Mouse (Mus musculus) forebrain, embryonic 10.5 days (tissue): ENCODE measurements around the gene Ralgps1. TPM values are rescaled to one million over a fixed set of nuclear protein-coding genes. Genes with fewer than 3 reads are reported as not detected.
"Not testable (repeated sequence)": the region's sequence is repeated elsewhere in the genome, so short reads cannot be mapped to it uniquely, and the experiment has no call there.

Experiments
- DNase-seq: peaks from one replicate; pipeline ENCODE4 v3.0.0-alpha.2; 2017; ENCODE audit warnings: low spot score; ENCODE audit errors: extremely low spot score
- H3K27ac ChIP-seq: fragments of 300-500 bp; sonication (generic); 2 replicates; pipeline ENCODE4 v1.5.1; 2016; ENCODE audit warnings: mild to moderate bottlenecking
- H3K27me3 ChIP-seq: fragments of 300-500 bp; sonication (generic); 2 replicates; pipeline ENCODE4 v1.6.1; 2016; ENCODE audit warnings: mild to moderate bottlenecking; ENCODE audit not compliant: poor library complexity, severe bottlenecking
- H3K36me3 ChIP-seq: fragments of 300-500 bp; sonication (generic); replicated peaks from 2 replicates; pipeline ENCODE4 v1.6.1; 2016; ENCODE audit warnings: mild to moderate bottlenecking, moderate library complexity
- H3K4me1 ChIP-seq: fragments of 300-500 bp; sonication (generic); 2 replicates; pipeline ENCODE4 v1.6.1; 2016
- H3K4me3 ChIP-seq: fragments of 300-500 bp; sonication (generic); 2 replicates; pipeline ENCODE4 v1.5.1; 2016; ENCODE audit warnings: mild to moderate bottlenecking, moderate library complexity
- H3K9me3 ChIP-seq: fragments of 300-500 bp; sonication (generic); 2 replicates; pipeline ENCODE4 v1.6.1; 2016; ENCODE audit warnings: mild to moderate bottlenecking, moderate library complexity
- WGBS: fragments of 180-500 bp; shearing (Covaris S2); methylation state at CpG from one replicate; pipeline ENCODE4 v1.1.7; 2016; 5-methylcytosine and 5-hydroxymethylcytosine counted together
- polyA plus RNA-seq: library from polyadenylated mRNA; unstranded; fragments of >200 nt; fragmentation: Nextera tagmentation; extraction: Ambion mirVana; gene quantifications from 2 replicates; pipeline ENCODE4 v1.2.1, GENCODE M21; 2016

The Ralgps1 gene
- polyA plus RNA-seq, 1 experiment from 2014 or later, result 6.9 TPM

DNA sequence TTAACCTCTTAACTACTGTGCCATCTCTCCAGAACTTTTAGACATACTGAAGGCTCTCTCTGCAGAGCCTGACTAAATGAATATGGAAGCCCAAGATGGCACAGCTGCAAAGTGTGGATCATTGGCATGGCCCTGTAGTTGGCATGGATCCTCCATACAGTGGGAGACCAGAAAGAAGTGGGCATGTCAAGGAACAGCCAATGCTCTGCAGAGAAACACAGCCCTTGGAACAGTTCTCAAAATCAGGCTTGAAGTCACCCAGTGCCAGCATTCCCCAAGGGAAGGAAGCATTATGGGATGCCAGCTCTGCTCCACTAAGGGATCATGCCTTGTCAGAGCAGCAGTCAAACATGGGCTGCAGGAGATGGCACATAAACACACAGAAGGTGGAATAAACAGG, 35.5 kb downstream of the Ralgps1 start:
- DNase-seq, result no peak
- Histone ChIP-seq H3K9me3 (peaks cover 6% of the 10 kb centered on the region; the same call in 1 of the 2 replicates), H3K4me3 (no peak overlapping the region), H3K4me1 (no peaks in the 10 kb centered on the region), H3K36me3 (peaks cover 20% of the 10 kb centered on the region), H3K27ac (no peak overlapping the region), H3K27me3 (no peaks in the 10 kb centered on the region)

DNA sequence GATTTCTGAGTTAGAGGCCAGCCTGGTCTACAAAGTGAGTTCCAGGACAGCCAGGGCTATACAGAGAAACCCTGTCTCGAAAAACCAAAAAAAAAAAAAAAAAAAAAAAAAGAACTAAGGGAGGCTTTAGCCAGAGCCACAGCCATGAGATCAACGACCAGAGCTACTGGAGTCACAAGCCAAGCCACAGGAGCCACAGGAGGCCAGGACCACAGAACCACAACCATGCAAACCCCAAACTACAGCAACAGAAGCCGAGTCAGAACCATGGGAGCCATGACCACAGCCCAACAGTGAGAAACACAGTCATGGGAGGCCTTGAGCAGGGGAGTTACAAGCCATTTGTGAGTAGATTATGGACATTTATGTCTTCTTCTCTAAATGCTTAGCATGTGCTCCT, 41.7 kb downstream of the Ralgps1 start:
- DNase-seq, result no peak
- no peaks in the 10 kb centered on the region for H3K9me3 ChIP-seq
- no peaks in the 10 kb centered on the region for H3K27me3 ChIP-seq
- H3K27ac ChIP-seq, result no peak overlapping the region
- H3K36me3 ChIP-seq, result 0 out of 2 replicates have a peak, but pooled peaks cover under 1% of the 10 kb centered on the region
- H3K4me1 ChIP-seq, result no peaks in the 10 kb centered on the region
- WGBS, result 89% methylated on average over 3 of the region's 3 CpGs
- H3K4me3 ChIP-seq, result no peak overlapping the region

DNA sequence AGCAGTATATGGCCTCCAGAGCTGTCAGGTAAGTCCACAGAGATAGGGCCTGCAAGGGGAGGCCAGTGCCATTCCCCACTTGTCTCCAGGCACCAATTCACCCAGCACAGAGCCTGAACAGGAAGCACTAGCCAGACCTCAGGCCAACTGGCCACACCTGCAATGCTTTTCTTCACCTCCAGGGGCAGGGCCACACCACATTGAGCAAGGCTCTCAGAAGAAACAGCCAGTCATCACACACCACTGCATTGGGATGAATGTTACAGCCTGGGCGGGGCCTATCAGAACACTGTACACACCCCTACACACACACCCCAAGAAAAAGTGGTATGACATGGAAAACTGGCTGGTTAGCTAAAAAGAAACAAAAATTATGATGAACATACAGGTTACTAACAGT, 42.3 kb downstream of the Ralgps1 start:
- DNase-seq, result peak; percentile 40
- Histone ChIP-seq H3K4me1 (peaks cover 4% of the 10 kb centered on the region; the same call in 1 of the 2 replicates), H3K9me3 (no peaks in the 10 kb centered on the region), H3K4me3 (no peak overlapping the region), H3K36me3 (0 out of 2 replicates have a peak, but pooled peaks cover 3% of the 10 kb centered on the region), H3K27me3 (no peaks in the 10 kb centered on the region), H3K27ac (no peak overlapping the region)
- 81% methylated on average over 1 of the region's 1 CpGs for WGBS

DNA sequence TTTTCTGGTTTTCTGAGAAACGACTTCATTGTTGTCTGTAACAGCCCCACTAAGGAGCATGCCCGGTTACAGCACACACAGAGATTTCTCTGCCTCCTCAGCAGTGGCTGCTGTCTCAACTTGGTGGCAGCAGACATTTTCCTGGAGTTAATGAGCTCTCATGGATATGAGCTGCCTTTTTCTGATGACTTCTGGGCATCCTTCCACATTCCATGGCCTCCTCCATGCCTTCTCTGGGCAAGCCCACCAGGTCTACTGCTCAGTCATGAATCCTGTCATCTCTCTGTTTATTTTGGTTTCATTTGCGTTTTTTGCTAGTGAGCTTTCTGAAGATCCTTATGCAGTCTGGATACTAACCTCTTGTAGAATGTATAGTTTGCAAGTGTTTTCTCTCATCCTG, 45.9 kb downstream of the Ralgps1 start:
- WGBS, result 86% methylated on average over 3 of the region's 3 CpGs
- peaks cover 19% of the 10 kb centered on the region; the same call in 1 of the 2 replicates for H3K4me1 ChIP-seq

DNA sequence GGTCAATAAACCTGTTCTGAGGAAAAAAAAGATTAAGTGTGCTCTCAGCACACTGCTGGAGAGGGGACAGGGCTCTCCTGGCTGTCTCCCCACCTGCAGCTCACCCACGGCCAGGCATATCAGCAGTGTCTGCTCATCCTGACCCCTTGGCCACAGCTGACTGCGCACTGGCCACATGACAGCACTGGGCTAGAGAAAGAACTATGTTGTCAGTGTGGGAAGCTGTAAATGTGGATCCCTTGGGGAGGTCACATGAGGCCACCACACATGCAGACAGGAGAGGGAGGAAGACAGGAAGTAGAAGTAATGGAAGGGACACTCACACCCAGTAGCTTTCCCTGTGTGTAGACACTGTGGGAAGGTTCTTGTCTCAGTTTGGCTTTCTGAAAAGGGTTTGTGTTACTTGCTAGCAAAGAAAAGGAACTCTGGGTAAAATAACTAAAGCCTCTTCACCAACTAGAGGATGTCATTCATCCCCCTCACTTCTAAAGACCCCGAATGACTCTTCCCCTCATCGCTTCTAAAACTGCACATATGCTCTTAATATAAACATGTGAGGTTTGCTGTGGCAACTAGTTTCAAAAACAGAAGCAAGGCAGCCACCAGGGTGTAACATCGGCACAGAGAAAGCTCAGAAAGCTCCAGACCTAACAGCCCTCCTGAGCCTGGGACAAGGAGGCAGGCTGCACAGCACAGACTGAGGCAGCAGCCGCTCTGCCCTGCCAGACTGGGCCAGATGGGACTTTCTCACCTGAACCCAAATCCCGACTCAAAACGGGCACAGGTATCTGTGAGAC, 47.3 kb downstream of the Ralgps1 start:
- Histone ChIP-seq H3K4me1 (peaks cover 19% of the 10 kb centered on the region; the same call in 1 of the 2 replicates), H3K9me3 (no peaks in the 10 kb centered on the region), H3K36me3 (peaks cover 8% of the 10 kb centered on the region; the same call in 1 of the 2 replicates), H3K4me3 (no peak overlapping the region), H3K27ac (no peak overlapping the region), H3K27me3 (no peaks in the 10 kb centered on the region)
- WGBS, result 80% methylated on average over 8 of the region's 8 CpGs
- no peak for DNase-seq

More for the DNA sequence above, 45.9 kb downstream of the Ralgps1 start:
- Histone ChIP-seq H3K4me3 (no peak overlapping the region), H3K9me3 (no peaks in the 10 kb centered on the region), H3K27ac (no peak overlapping the region), H3K36me3 (peaks cover 8% of the 10 kb centered on the region; the same call in 1 of the 2 replicates), H3K27me3 (no peaks in the 10 kb centered on the region)
- no peak for DNase-seq

DNA sequence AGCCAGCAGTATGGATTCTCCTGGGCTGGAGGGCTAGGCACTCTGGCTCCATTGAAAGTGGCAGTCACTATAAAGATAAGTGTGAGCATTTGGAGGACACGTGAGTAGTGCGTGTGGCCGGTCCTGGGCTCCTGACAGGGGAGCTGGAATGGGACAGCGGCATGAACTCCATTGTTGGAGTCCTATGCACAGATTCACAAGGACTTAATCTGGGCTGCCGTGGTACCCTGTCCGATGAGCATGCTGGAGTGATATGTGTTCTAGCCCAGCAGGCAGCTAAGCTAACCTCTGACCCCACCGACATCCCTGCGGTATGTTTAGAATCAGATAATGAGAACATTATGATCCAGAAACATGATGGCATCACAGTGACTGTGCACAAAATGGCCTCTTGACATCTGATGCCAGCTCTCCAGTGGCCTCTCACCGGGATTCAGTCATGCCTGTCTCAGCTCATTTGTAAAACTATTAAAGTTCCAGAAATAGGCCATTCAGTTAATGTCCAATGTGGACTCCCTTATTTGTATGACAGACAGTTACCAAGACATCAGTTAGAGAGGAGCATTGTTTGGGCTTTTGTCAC, 48.2 kb downstream of the Ralgps1 start:
- not testable (repeated sequence) for DNase-seq

DNA sequence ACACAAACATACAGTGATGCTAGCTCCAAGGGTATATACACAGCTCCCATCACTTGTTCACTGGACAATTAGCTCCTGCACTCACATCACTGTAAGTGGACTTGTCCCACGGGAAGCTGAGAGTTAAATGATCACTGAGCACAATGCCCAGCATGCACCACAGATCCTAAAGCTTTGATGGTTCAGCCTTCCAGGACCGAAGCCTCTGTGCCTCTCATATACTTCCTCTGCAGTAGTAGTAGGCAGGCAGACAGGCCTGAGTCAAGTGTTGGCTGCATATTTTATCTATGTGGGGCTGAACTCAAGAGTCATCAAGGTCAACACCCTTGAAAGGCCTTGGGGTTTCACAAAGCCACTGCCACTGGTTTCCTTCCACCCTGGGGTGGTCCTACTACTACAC, 49.6 kb downstream of the Ralgps1 start:
- WGBS, result 86% methylated on average over 2 of the region's 2 CpGs
- H3K36me3 ChIP-seq, result peaks cover 8% of the 10 kb centered on the region; the same call in 1 of the 2 replicates
- H3K4me3 ChIP-seq, result no peak overlapping the region
- H3K27ac ChIP-seq, result no peak overlapping the region
- H3K4me1 ChIP-seq, result peaks cover 27% of the 10 kb centered on the region
- H3K27me3 ChIP-seq, result no peaks in the 10 kb centered on the region
- DNase-seq, result no peak
- H3K9me3 ChIP-seq, result no peaks in the 10 kb centered on the region

More for the DNA sequence above, 48.2 kb downstream of the Ralgps1 start:
- not testable (repeated sequence) for H3K27ac ChIP-seq, H3K27me3 ChIP-seq, H3K4me3 ChIP-seq, H3K36me3 ChIP-seq, H3K9me3 ChIP-seq
- H3K4me1 ChIP-seq, result peaks cover 19% of the 10 kb centered on the region; the same call in 1 of the 2 replicates
- 78% methylated on average over 9 of the region's 9 CpGs for WGBS

DNA sequence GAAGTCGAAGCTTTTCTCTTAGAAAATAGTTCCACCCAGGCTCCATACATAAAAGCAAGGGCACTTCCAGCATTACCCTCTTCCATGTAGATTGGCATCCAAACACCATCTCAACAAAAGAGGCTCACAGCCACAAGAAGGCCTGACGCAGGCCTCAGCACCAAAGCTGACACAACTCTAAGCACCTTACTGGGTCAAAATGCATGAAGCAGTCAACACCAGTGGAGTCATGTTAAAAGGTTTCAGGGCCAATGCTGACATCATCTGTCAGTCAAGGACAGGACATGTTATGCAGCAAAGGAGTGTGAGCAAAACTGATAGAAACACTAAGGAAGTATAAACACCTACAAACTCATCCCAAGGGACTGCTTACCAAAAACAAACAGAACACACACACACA, 50.3 kb downstream of the Ralgps1 start:
- H3K9me3 ChIP-seq, result no peaks in the 10 kb centered on the region
- H3K36me3 ChIP-seq, result peaks cover 8% of the 10 kb centered on the region; the same call in 1 of the 2 replicates
- no peak for DNase-seq
- no peaks in the 10 kb centered on the region for H3K27me3 ChIP-seq
- 88% methylated on average over 2 of the region's 2 CpGs for WGBS
- no peak overlapping the region for H3K27ac ChIP-seq
- peaks cover 33% of the 10 kb centered on the region for H3K4me1 ChIP-seq
- no peak overlapping the region for H3K4me3 ChIP-seq

DNA sequence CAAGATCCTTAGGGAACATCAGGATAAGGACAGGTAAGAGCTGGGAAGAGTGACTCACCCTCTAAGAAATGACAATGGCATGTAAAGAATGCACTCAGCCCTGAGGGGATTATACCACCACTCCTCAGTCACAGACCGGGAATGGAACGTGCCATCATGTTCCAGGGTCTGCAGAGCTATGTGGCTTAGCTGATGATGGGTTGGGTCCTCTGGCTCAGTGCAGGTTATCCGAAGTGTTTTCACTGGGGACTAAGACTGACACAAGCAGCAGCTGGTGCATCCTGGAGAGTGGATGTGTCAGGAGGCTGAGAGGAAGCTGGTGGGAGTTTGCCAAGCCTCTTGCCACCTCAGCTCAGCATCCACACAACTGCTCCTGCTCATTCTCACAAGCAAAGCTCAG, 50.7 kb downstream of the Ralgps1 start:
- H3K9me3 ChIP-seq, result no peaks in the 10 kb centered on the region
- H3K4me1 ChIP-seq, result peaks cover 37% of the 10 kb centered on the region
- H3K27me3 ChIP-seq, result no peaks in the 10 kb centered on the region
- no peak for DNase-seq
- H3K27ac ChIP-seq, result no peak overlapping the region
- H3K36me3 ChIP-seq, result peaks cover 8% of the 10 kb centered on the region; the same call in 1 of the 2 replicates
- H3K4me3 ChIP-seq, result no peak overlapping the region
- WGBS, result 44% methylated on average over 3 of the region's 3 CpGs

DNA sequence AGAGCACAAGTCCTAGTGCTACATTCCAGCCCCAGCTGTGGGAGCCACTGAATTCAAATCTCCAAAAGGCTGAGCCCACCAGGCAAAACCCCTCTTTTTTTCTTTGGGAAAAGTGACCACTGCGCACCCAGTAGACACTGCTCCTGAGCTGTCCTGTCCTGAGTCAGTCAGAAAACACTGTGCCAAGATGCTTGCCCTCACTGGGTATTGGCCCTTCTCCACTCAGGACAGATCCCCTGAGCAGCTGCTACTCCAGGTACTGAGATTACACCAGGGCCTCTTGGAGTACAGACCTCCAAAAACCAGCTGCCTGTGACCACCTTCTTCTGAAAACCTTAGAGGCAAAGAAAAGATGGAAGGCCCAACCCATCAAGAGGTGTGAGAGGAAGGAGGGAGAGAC, 51.4 kb downstream of the Ralgps1 start:
- no peak overlapping the region for H3K27ac ChIP-seq
- H3K36me3 ChIP-seq, result peaks cover 8% of the 10 kb centered on the region; the same call in 1 of the 2 replicates
- H3K27me3 ChIP-seq, result no peaks in the 10 kb centered on the region
- H3K4me3 ChIP-seq, result no peak overlapping the region
- DNase-seq, result no peak
- no peaks in the 10 kb centered on the region for H3K9me3 ChIP-seq
- 86% methylated on average over 1 of the region's 1 CpGs for WGBS
- H3K4me1 ChIP-seq, result peaks cover 44% of the 10 kb centered on the region

DNA sequence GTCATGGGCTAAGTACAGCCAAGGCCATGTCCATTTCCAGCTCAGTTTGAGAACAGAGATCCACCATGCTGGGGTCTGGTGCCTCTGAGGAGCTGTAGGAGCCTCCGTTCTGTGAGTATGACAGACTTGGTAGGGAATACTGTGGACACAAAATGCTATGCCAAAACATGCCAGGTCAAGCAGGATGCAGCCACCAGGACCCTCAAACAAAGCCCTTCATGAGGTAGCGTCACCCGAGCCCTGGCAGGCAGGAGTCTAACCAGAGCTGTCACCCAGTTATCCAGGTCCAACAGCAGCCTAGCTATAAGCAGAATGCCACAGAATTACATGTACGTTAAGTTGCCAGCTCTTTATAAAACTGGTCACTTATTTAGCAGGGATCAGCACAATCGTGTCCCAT, 51.8 kb downstream of the Ralgps1 start:
- DNase-seq, result no peak
- H3K4me1 ChIP-seq, result peaks cover 44% of the 10 kb centered on the region
- 81% methylated on average over 5 of the region's 5 CpGs for WGBS

DNA sequence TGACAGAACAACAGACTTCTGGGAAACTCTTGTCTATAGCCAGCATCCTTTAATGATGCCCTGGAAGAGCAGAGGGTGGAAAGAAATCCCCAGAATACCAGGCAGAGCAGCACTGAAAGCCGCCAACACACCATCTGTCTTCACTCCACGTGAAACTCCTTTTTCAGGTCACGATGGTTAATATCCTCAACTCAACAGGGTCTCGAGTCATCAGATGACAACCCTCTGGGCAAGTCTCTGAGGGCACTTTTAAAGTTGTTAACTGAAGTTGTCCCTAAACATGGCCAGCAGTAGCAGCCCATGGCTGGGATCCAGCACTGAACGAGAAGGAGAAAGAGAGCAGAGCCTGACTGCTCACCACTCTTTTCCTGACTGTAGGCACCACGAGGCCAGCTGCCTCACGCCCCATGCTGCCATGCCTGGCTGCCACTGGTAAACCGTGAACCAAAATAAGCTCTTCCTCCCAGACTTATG, 52.8 kb downstream of the Ralgps1 start:
- DNase-seq, result no peak
- Histone ChIP-seq H3K36me3 (peaks cover 5% of the 10 kb centered on the region; the same call in 1 of the 2 replicates), H3K27ac (0 out of 2 replicates have a peak overlapping the region, but pooled peaks have one; percentile 9), H3K9me3 (no peaks in the 10 kb centered on the region), H3K4me1 (peaks cover 36% of the 10 kb centered on the region), H3K4me3 (no peak overlapping the region), H3K27me3 (no peaks in the 10 kb centered on the region)
- WGBS, result 77% methylated on average over 8 of the region's 8 CpGs

More for the DNA sequence above, 51.8 kb downstream of the Ralgps1 start:
- no peak overlapping the region for H3K4me3 ChIP-seq
- H3K36me3 ChIP-seq, result peaks cover 8% of the 10 kb centered on the region; the same call in 1 of the 2 replicates
- H3K27me3 ChIP-seq, result no peaks in the 10 kb centered on the region
- no peaks in the 10 kb centered on the region for H3K9me3 ChIP-seq
- H3K27ac ChIP-seq, result no peak overlapping the region

DNA sequence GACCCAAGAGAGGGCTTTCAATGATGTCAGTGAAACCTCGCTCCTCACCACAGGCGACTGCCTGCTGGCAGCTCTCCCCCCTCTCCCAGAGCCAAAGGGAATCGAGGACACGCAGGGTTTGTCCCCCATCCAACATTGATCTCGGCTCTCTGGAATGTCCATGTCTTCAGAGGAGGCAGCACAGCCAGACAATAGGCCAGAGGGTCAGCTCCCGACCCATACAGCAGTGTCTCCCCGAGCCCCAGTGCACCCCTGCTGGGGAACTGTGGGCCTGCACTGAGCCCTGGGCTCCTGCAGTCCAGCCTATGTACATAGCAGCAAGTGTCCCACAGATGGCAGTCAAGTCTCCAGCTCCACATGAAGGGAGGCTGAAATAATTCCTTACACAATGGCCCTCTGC, 54.8 kb downstream of the Ralgps1 start:
- H3K4me3 ChIP-seq, result no peak overlapping the region
- H3K27ac ChIP-seq, result peak overlapping the region; percentile 75
- H3K4me1 ChIP-seq, result peaks cover 31% of the 10 kb centered on the region
- WGBS, result 20% methylated on average over 7 of the region's 7 CpGs
- H3K9me3 ChIP-seq, result no peaks in the 10 kb centered on the region
- DNase-seq, result peak; percentile 68
- no peaks in the 10 kb centered on the region for H3K36me3 ChIP-seq
- H3K27me3 ChIP-seq, result no peaks in the 10 kb centered on the region
